Mouse (Mus musculus) lung, adult 2 months (tissue): ENCODE measurements around the gene Arhgap28.

Source experiments
- CTCF ChIP-seq: fragments of 200-500 bp; IDR thresholded peaks from 2 replicates; pipeline ENCODE4 v1.5.1; 2011; ENCODE audit warnings: mild to moderate bottlenecking, low read length, control low read depth; ENCODE audit not compliant: insufficient read depth
- POLR2A ChIP-seq: fragments of 200-500 bp; IDR thresholded peaks from 2 replicates; pipeline ENCODE4 v1.6.1; 2011; ENCODE audit warnings: low read depth, mild to moderate bottlenecking, control low read depth, low read length, borderline replicate concordance; ENCODE audit errors: extremely low read depth

GRCm38 (mm10) chr17:67912051-67912450, 91.9 kb downstream of the Arhgap28 start:
- TF ChIP-seq CTCF (no peak), POLR2A (no peak)
